Mouse (Mus musculus): ENCODE measurements around the gene Nos2.
A peak's percentile ranks its signal among the peaks of the same experiment; 100 is the strongest.

Nos2 gene

DNA sequence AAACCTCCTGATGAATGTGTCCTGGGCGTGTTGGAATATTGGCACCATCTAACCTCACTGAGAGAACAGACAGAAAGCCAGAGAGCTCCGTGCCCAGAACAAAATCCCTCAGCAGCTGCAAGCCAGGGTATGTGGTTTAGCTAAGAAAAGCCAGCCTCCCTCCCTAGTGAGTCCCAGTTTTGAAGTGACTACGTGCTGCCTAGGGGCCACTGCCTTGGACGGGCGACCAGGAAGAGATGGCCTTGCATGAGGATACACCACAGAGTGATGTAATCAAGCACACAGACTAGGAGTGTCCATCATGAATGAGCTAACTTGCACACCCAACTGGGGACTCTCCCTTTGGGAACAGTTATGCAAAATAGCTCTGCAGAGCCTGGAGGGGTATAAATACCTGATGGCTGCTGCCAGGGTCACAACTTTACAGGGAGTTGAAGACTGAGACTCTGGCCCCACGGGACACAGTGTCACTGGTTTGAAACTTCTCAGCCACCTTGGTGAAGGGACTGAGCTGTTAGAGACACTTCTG lies at the start of gene Nos2:
TSS of gene Nos2 (plus strand) at position 377 of the 529 bp plus-strand sequence.
- DNase-seq (ENCODE audit: low spot score) = no peak

DNA sequence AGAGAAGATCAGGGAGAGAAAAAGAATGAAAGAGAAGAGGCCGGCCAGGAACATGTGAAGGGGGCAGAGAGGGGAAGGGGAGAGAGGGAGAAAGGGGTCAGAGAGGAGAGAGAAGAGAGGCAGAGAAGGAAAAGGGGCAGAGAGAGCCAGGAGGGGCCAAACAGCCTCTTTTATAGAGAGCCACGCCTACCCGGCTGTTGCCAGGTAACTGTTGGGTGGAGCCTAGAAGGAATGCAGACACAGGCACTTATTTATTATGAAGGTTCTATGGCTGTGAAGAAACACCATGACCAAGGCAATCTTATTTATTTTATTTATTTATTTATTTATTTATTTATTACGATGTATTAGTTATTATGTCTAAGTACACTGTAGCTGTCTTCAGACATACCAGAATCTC lies 49.7 kb upstream of the Nos2 start:
- DNase-seq (ENCODE audit: low spot score) = no peak

DNA sequence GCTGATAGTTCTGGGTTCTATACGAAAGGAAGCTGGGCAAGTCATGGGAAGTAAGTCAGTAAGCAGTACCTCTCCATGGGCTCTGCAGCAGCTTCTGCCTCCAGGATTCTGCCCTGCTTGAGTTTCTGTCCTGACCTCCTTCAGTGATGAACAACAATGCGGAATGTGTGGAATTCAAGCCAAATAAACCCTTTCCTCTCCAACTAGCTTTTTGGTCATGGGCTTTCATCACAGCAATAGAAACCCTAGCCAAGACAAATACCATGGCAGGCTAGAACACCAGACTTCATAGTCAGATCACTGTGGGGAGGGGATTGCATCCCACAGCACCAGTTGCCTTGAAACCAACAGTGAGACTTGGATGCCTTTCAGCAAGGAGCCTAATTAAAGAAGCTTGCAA lies 47.8 kb upstream of the Nos2 start:
- DNase-seq (ENCODE audit: low spot score) = no peak

DNA sequence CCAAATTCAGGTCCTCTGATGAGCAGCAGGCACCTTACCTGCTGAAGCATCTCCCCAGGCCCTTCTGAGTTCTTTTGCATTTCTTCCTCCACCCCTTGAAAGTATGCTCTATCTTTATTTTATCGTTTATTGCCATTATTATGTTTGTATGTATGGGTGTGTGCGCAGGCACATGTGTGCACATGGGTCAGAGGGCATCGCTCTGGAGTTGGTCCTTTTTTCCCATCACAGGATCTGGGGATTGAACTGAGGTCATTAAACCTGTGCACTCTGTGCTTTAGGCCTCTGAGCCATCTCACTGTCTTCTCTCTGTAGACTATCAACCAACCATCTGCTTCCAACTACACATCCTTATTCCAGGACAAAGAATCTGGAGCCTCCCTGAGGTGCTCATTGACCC lies 40.9 kb upstream of the Nos2 start:
- no peak for DNase-seq (ENCODE audit: low spot score)

DNA sequence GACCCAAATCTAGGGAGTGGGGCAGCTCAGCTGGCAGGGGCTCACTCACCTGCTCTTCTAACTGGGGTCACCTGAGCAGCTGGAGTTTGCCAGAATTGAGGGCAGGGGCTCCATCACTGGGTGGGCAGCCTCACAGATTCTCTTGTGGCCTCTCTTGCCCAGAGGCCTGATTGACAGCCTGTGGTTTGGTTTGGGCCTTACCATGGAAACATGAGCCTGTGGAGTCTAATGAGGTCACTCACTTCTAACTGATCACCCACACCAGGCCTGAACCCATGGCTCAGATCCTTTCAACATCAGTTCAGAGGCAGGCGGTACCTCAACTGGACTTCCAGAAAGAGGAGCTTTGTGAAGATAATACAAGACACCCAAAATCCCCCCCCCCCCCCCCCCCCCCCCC lies 33.9 kb upstream of the Nos2 start:
- peak; percentile 50 for DNase-seq (ENCODE audit: low spot score)

DNA sequence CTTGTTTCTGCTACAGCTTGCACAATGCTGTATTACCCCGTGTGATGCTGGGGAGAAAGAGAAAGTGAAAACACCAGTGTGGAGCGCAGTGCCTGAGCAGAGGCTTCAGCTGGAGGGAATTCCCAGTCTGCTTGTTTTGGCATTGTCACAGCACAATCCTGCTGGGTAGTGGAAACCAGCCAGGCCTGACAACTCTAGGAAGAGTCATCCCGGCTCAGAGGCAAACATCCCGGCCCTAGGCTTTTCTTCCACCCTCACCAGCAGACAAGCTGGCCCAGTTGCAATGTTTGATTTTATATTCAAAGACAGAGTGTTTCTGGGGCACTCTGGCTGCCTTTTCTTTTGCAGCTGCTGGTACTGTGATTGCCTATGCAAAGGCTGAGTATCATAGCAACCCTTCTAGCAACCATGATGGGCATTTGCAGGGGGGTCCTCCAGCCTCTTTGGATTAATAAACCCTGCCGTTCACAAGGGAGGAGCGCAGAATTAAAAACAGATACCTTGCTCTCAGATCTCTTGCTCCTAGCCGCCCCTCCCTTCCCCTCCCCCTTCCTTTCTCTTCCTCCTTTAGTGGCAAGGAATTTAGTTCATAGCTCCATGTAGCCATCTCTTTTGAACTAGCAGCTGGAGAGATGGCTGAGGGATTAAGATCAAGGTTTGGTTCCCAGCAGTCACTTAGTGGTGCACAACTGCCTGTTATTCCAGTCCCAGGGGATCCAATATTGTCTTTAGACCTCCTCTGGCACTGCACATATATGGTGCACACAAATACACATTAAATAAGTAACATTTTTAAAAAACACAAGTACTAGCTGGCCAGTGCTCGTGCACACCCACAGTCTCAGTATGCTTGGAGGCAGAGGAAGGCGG lies 33.2 kb upstream of the Nos2 start:
- DNase-seq (ENCODE audit: low spot score) = peak; percentile 52

DNA sequence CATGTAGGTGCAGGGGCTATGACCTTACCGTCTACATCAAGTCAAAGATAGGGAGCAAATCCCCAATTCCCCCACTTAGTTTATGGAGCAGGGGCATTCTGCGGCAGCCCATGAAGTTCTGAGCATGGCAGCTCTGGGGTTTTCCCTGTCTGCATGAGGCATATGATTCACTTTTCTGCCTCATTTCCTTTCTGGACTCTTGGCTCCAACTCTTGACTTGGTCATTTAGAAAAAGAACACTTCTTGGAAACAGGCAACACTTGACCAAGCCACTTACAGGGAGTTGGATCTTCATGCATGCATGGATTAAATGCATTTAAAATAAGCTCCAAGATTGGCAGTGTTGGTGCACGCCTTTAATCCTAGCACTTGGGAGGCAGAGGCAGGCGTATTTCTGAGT lies 31.4 kb upstream of the Nos2 start:
- DNase-seq (ENCODE audit: low spot score) = no peak

DNA sequence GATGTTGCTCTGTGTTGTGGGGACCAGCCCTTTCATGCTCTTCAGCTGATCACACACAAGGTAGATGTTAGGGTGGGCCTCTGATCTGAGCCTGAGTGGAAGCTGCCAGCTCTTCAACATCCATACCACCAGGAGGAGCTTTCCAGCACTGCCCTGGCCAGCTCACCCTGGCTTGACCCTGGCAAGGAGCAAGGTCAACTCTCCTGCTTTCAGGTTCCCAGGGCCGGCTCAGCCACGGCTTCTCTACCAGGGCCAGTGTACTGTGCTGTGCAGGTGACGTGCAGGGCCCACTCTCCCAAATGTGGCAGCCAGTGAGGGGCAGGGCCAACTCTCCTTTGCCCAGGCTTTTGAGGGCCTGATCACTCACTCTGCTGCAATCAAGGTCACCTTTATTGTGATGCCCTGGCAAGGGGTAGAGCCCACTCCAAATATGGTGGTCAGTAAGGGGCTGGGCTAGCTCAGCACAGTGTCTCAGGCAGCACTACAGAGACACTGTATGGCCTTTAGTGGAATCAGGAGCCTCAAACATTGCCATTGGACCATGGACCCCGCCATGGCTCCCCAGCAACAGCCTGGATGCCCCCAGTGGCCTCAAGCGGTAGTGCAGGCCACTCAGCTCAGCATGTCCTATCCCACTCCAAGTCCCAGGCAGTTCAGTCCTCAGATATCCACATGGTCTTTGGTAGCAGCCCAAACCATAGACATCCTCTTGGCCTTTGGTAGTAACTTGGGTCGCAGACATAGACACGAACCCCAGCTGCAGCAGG lies 24.0 kb upstream of the Nos2 start:
- DNase-seq (ENCODE audit: low spot score) = peak; percentile 64

DNA sequence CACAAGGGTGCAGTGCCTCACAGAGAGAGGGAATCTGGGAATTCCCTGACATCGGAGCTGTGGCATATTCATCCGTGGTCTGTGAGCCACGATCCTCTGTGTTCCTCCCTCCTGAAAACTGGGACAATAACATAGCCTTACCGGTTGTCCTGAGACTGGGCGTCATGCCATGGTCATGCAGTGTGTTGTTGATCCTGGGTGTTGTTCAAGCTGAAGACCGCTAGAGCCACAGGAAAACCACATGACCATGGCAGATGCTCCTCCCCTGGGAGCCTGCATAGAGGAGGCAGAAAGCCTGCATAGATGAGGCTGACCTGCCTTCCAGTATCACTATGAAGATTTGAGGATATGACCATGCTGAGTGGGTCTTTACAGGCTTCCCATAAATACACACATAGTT lies 5.1 kb upstream of the Nos2 start:
- DNase-seq (ENCODE audit: low spot score) = no peak

DNA sequence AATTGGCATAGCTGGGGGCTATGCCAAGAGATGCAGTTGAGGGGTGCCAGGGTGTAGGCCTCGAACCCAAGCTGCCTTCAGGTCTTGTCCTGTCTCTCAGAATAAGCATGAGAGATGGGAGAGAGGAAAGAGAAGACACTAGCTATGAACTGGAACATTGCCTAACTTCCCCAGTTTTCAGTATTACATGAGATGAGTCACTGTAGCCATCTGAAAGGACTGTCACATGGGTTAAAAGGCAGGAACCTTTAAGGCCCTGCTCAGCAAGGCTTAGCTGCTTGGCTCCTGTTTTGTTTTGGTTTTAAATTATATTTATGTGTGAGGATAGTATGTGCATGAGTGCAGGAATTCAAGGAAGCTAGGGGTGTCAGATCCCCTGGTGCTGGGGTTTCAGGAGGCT lies 4.2 kb upstream of the Nos2 start:
- no peak for DNase-seq (ENCODE audit: low spot score)

DNA sequence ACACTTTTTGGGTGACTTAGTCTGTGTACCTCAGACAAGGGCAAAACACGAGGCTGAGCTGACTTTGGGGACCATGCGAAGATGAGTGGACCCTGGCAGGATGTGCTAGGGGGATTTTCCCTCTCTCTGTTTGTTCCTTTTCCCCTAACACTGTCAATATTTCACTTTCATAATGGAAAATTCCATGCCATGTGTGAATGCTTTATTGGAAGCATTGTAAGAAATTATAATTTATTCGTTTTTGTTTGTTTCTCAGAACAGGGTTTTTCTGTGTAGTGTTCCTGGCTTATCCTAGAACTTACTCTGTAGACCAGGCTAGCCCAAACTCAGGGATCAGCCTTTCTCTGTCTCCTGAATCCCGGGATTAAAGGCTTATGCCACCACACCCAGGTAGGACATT lies 842 bp upstream of the Nos2 start:
- DNase-seq (ENCODE audit: low spot score) = no peak

DNA sequence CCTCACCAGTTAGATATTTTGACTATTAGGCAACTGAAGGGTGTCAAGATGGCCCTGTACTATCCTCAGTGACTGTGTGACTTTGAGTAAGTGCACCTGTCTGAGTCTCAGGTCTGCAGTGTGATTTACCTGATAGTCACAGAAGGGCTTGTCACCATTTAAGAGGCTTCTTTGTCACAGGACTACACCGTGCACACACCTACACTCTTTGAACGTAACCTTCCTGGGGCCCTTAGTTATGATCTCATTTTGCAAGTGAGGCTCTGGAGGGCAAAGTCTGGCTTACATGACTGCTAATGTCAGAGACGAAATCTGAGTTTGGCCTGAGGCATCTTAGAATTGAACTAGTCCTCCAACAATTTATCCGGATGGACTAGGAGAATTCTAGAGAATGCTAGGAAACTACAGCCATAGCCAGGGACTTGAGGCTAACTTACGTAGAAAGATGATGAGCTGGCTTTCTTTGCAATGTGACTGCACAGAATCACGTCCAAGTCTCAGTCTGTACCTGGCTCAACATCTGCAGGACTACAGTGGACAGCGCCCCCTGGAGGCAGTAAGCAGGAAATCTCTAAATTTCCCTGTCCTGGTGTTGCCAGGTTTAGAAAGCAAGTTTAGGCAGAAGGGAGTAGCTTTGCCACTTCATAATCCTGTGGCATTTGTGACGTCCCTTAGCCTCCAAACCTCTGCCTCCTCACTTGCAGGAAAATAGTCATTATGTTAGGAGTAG lies 2.3 kb downstream of the Nos2 start:
- peak; percentile 76 for DNase-seq (ENCODE audit: low spot score)

DNA sequence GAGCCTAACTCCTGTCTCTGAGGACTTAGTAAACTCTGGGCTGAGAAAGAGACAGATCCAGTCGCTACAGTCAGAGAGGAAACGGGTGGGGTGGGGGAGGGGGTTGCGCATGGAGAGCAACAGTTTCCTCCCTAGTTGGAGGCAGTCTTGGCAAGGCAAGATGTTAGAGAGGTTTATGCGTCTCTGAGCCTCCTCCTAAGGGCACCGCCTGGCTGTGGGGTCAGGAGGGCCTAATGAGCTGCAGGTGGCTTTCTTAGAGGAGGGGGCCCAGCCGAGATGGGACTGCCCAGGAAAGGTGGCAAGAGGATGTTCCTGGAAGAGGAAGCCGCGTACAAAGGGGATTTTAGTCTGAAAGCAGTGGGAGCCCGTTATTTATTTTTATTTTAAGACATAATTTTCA lies 3.5 kb downstream of the Nos2 start:
- DNase-seq (ENCODE audit: low spot score) = peak; percentile 1

DNA sequence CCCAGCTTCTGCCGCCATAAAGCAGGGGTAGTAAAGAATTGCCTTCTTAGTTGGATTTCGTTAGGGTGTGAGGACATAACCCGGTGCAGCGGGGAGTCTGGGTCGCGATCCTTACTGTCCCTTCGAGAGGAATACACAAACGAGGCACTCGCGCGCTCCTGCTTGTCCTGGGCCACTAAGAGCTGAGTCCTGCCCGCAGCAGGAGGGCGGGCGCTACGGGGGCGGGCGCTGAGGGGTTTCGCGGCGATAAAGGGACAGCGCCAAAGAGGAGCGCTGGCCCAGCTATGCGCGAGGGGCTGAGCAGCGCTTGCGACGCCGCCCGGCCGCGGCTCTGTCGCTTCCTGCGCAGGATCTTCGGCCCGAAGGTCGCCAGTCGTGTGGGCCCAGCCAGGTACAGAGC lies 4.3 kb downstream of the Nos2 start:
- DNase-seq (ENCODE audit: low spot score) = peak; percentile 37

DNA sequence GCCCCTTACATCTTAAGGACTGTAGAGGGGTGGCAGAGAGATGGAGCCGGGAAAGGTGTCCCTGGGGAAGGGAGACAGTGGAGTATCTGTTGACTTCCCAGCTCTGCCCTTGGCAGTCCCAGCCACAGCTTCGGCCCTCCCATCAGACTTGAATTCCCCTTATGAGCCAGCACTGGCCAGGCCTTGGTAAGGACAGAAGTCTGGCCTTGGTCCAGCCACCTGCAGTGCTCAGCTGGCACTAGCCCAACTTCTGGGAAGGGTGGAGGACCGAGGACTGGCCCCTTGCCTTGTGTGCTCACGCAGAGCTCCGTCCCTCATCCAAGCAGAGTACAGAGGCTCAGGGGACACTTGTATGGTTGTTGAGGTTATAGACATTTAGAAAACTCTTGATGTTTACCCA lies 8.8 kb downstream of the Nos2 start:
- DNase-seq (ENCODE audit: low spot score) = no peak

DNA sequence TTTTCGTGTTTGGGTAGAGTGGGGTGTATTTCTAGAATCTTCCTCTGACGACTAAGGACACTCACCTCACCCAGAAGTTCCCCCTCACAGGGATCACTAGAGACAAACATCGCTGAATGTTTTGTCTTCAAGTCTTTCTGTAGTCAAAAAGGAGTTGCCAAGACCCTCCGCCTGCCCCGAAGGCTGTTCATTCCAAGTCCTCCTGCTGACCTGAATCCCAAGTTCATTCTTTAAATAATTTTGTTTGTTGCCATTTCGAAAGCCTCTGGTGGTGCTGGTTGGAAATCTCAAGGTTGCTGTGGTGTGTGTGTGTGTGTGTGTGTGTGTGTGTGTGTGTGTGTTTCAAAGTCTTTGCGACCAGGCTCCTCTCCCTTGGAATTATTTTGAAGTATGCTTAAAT lies 13.7 kb downstream of the Nos2 start:
- no peak for DNase-seq (ENCODE audit: low spot score)

DNA sequence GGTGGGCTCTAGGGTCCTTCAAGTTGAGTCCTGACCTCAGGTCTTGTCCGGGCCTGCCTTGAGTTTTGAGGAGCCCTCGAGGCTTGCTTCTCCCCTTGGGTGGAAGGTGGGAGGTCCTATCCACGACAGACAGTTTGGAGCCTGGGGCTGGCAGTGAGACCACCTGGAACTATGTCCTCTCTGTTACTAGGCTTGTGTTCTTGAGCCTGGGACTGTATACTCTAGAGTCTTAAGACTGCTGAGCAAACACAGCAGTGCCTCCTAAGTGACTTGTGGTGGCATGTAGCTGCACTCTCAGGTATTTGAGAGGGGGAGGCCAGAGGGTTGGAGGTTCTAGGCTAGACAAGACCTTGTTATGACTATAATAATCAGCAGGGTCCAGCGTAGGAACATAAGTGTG lies 14.1 kb downstream of the Nos2 start:
- no peak for DNase-seq (ENCODE audit: low spot score)

DNA sequence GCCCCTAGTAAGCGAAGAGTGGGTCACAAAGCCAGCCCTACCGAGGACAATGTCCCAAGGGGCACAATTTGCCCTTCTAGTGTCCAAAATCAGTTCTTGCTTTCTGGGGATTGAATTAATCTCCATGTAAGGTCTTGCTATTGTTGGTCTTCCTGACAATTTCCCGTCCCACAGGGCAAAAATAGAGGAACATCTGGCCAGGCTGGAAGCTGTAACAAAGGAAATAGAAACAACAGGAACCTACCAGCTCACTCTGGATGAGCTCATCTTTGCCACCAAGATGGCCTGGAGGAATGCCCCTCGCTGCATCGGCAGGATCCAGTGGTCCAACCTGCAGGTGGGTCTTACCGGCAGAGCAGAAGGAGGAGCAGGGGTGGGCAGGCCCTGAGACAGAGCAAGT lies 14.6 kb downstream of the Nos2 start:
- DNase-seq (ENCODE audit: low spot score) = no peak

DNA sequence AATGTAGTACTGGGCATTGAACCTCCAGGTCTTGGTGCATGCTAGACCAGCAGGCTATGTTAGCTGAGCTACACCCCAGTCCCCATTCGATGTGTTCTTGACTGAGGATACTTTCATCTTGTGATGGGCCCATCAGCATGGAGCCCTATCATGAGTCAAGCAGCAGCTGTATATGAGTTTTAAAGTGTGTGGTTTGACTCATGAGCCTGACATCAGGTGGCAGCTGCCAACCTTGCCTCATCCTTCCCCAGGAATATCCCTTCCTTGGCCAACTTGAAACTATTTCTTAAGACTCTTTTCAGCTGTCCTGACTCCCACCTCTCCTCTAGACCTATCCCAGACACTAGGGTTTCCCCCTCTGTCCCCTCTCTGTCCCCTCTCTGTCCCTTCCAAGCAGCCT lies 22.5 kb downstream of the Nos2 start:
- DNase-seq (ENCODE audit: low spot score) = no peak

DNA sequence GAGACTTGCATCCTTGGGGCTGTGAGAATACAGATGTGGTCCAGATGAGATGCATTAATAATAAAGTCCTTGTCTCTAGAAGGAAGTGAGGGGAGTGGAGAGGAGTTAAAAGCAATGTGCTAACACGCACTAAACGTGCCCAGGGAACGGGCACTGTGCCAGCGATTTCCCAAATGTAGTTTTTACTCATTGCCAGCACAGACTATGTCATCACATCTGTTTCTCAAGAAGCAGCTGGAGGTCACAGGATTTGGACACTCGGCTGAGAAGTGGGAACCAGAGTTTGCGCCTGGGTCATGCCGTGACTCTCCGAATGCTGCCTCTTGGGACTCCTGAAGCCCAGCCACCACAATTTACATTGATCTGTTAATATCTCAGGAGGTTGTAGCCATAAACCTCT lies 29.8 kb downstream of the Nos2 start:
- no peak for DNase-seq (ENCODE audit: low spot score)

DNA sequence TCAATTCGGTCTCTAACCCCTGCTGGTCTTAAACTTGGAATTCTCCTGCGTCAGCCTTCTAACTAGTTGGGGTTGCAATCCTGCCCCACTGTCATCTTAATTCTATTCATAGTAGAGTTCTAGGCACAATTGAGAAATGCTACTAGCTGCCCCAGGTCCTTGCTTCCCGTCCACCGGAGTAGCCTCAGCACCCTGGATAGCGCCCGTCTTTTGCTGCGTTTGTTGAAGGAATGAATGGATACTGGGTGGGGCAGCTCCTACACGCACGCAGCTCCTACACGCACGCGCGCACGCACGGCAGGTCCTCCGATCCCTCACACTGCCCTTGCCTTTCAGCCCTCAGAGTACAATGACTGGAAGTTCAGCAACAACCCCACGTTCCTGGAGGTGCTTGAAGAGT lies 31.9 kb downstream of the Nos2 start:
- DNase-seq (ENCODE audit: low spot score) = peak; percentile 59

DNA sequence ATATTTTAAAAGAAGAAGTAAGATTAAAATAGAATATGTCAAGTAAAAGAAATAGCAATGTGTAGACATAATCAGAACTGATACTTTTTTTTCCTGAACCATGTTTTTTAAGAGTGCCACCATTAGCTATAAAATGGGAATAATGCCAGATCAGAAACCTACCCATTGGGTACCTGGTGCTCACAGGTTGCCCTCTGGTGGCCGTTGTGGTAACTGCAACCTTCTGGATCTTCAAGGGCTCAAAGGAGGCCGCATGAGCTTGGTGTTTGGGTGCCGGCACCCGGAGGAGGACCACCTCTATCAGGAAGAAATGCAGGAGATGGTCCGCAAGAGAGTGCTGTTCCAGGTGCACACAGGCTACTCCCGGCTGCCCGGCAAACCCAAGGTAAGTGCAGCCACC lies 35.7 kb downstream of the Nos2 start:
- DNase-seq (ENCODE audit: low spot score) = peak; percentile 91

DNA sequence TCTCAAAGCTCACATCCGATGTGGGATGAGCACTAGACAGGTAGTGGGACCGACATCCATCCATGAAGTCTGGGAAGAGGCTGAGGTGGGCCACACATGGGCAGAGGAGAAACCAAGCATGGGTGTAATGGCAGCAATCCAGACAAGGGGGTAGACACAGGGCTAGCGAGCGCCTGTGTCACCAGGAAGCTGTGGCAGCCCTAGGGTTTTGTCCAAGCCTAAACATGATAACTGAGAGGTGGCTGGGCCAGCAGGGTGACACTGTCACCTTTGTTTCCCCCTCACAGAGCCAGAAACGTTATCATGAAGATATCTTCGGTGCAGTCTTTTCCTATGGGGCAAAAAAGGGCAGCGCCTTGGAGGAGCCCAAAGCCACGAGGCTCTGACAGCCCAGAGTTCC lies 38.8 kb downstream of the Nos2 start:
- DNase-seq (ENCODE audit: low spot score) = no peak

Measured in retina, embryonic 14.5 days (tissue).